Mouse (Mus musculus): ENCODE measurements around the gene Gprc5a. TPM values are rescaled to one million over a fixed set of nuclear protein-coding genes. Genes with fewer than 3 reads are reported as not detected.
A peak's percentile ranks its signal among the peaks of the same experiment; 100 is the strongest.

Gene Gprc5a
- polyA plus RNA-seq, 1 experiment, result 34.2 TPM

- H3ac ChIP-seq (ENCODE audit: control insufficient read depth, insufficient read length, low read depth), result no peak overlapping the region
- peaks cover 39% of the 10 kb centered on the region for H3K36me3 ChIP-seq (ENCODE audit: control insufficient read depth, insufficient read depth)
- H3K79me3 ChIP-seq (ENCODE audit: low read depth), result no peaks in the 10 kb centered on the region
- no peak for TF ChIP-seq MYOD1 (IDR thresholded peaks at IDR 0.05; ENCODE audit: control insufficient read depth, insufficient read length, low read depth)
- no peak for TF ChIP-seq CEBPB (IDR thresholded peaks at IDR 0.05; ENCODE audit: low read depth)
- TF ChIP-seq MYOG (IDR thresholded peaks at IDR 0.05; ENCODE audit: control insufficient read depth, extremely low read depth, insufficient read length), result no peak
- no peak for TF ChIP-seq MAX (IDR thresholded peaks at IDR 0.05)
- no peak for TF ChIP-seq FOSL1 (IDR thresholded peaks at IDR 0.05; ENCODE audit: insufficient read depth, low read length, poor library complexity, severe bottlenecking)
- TF ChIP-seq CTCF (IDR thresholded peaks at IDR 0.05; ENCODE audit: control insufficient read depth, insufficient read depth, insufficient read length), result no peak
- TF ChIP-seq USF1 (IDR thresholded peaks at IDR 0.05; ENCODE audit: low read depth), result no peak
- no peak overlapping the region for H3K4me3 ChIP-seq (ENCODE audit: insufficient read depth, poor library complexity, severe bottlenecking)
- no peaks in the 10 kb centered on the region for H3K79me2 ChIP-seq (ENCODE audit: control insufficient read depth, insufficient read depth)
- no peaks in the 10 kb centered on the region for H3K27me3 ChIP-seq (ENCODE audit: control insufficient read depth, insufficient read depth, insufficient read length)
Observed at GRCm38 (mm10) chr6:135024781-135025420, 40.5 kb upstream of the Gprc5a start.

- Histone ChIP-seq H3K79me2 (ENCODE audit: control insufficient read depth, insufficient read depth) (no peaks in the 10 kb centered on the region), H3K4me3 (ENCODE audit: insufficient read depth, poor library complexity, severe bottlenecking) (no peak overlapping the region), H3K36me3 (ENCODE audit: control insufficient read depth, insufficient read depth) (peaks cover 25% of the 10 kb centered on the region), H3ac (ENCODE audit: control insufficient read depth, insufficient read length, low read depth) (no peak overlapping the region), H3K79me3 (ENCODE audit: low read depth) (no peaks in the 10 kb centered on the region), H3K27me3 (ENCODE audit: control insufficient read depth, insufficient read depth, insufficient read length) (no peaks in the 10 kb centered on the region)
- TF ChIP-seq USF1 (IDR thresholded peaks at IDR 0.05; ENCODE audit: low read depth) (no peak), MYOG (IDR thresholded peaks at IDR 0.05; ENCODE audit: control insufficient read depth, extremely low read depth, insufficient read length) (no peak), FOSL1 (IDR thresholded peaks at IDR 0.05; ENCODE audit: insufficient read depth, low read length, poor library complexity, severe bottlenecking) (no peak), CTCF (IDR thresholded peaks at IDR 0.05; ENCODE audit: control insufficient read depth, insufficient read depth, insufficient read length) (peak; percentile 23), CEBPB (IDR thresholded peaks at IDR 0.05; ENCODE audit: low read depth) (no peak), MAX (IDR thresholded peaks at IDR 0.05) (no peak), MYOD1 (IDR thresholded peaks at IDR 0.05; ENCODE audit: control insufficient read depth, insufficient read length, low read depth) (no peak)
Observed at GRCm38 (mm10) chr6:135026232-135026631, 39.2 kb upstream of the Gprc5a start.

GRCm38 (mm10) chr6:135026755-135027154 is 38.7 kb upstream of the Gprc5a start:
- no peaks in the 10 kb centered on the region for H3K79me3 ChIP-seq (ENCODE audit: low read depth)
- no peaks in the 10 kb centered on the region for H3K79me2 ChIP-seq (ENCODE audit: control insufficient read depth, insufficient read depth)
- TF ChIP-seq MYOD1 (IDR thresholded peaks at IDR 0.05; ENCODE audit: control insufficient read depth, insufficient read length, low read depth), result no peak
- TF ChIP-seq MYOG (IDR thresholded peaks at IDR 0.05; ENCODE audit: control insufficient read depth, extremely low read depth, insufficient read length), result no peak
- TF ChIP-seq FOSL1 (IDR thresholded peaks at IDR 0.05; ENCODE audit: insufficient read depth, low read length, poor library complexity, severe bottlenecking), result no peak
- no peak for TF ChIP-seq CTCF (IDR thresholded peaks at IDR 0.05; ENCODE audit: control insufficient read depth, insufficient read depth, insufficient read length)
- TF ChIP-seq USF1 (IDR thresholded peaks at IDR 0.05; ENCODE audit: low read depth), result no peak
- TF ChIP-seq CEBPB (IDR thresholded peaks at IDR 0.05; ENCODE audit: low read depth), result no peak
- no peak for TF ChIP-seq MAX (IDR thresholded peaks at IDR 0.05)
- peaks cover 20% of the 10 kb centered on the region for H3K36me3 ChIP-seq (ENCODE audit: control insufficient read depth, insufficient read depth)
- no peak overlapping the region for H3ac ChIP-seq (ENCODE audit: control insufficient read depth, insufficient read length, low read depth)
- no peaks in the 10 kb centered on the region for H3K27me3 ChIP-seq (ENCODE audit: control insufficient read depth, insufficient read depth, insufficient read length)
- no peak overlapping the region for H3K4me3 ChIP-seq (ENCODE audit: insufficient read depth, poor library complexity, severe bottlenecking)

DNA sequence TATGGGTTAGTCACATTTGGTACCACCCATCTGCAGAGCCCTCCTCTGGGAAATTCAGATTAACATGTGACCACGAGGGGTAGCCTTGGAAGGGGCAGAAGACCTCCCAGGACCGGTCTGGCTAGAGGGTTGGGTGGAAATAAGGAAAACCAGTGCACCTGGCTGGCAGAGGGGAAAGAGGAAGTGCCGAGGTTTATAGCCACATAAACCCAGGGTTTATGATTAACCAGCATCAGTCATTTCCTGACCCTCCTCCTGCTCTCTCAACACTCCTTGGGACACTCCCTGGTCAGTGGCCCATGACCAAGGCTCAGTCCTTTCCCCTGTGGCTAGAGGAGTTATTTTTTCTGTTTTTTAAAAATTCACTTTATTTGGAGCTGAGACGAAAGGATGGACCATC is 36.2 kb upstream of the Gprc5a start:
- Histone ChIP-seq H3K79me3 (ENCODE audit: low read depth) (no peaks in the 10 kb centered on the region), H3K4me3 (ENCODE audit: insufficient read depth, poor library complexity, severe bottlenecking) (no peak overlapping the region), H3K36me3 (ENCODE audit: control insufficient read depth, insufficient read depth) (no peaks in the 10 kb centered on the region), H3K27me3 (ENCODE audit: control insufficient read depth, insufficient read depth, insufficient read length) (no peaks in the 10 kb centered on the region), H3K79me2 (ENCODE audit: control insufficient read depth, insufficient read depth) (no peaks in the 10 kb centered on the region), H3ac (ENCODE audit: control insufficient read depth, insufficient read length, low read depth) (no peak overlapping the region)
- TF ChIP-seq MYOD1 (IDR thresholded peaks at IDR 0.05; ENCODE audit: control insufficient read depth, insufficient read length, low read depth) (no peak), MAX (IDR thresholded peaks at IDR 0.05) (no peak), CTCF (IDR thresholded peaks at IDR 0.05; ENCODE audit: control insufficient read depth, insufficient read depth, insufficient read length) (no peak), FOSL1 (IDR thresholded peaks at IDR 0.05; ENCODE audit: insufficient read depth, low read length, poor library complexity, severe bottlenecking) (no peak), MYOG (IDR thresholded peaks at IDR 0.05; ENCODE audit: control insufficient read depth, extremely low read depth, insufficient read length) (no peak), USF1 (IDR thresholded peaks at IDR 0.05; ENCODE audit: low read depth) (no peak), CEBPB (IDR thresholded peaks at IDR 0.05; ENCODE audit: low read depth) (no peak)

DNA sequence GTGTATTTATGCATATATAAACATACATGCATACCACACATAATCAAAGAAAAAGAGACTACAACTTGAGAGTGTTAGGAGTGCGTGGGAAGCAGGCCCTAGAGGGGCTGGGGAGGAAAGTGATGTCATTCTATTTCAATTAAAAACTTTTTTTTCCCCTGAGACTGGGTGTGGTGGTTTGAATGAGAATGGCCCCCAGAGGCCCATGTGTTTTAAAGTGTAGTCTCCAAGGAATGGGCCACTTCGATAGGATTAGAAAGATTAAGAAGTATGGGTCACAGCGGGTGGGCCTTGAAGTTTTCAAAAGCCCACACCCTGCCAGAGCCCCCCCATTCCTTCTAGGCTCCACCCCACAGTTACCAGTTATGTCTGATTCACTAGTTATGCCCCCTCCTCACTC is 26.8 kb upstream of the Gprc5a start:
- Histone ChIP-seq H3K4me3 (ENCODE audit: insufficient read depth, poor library complexity, severe bottlenecking) (no peak overlapping the region), H3K79me2 (ENCODE audit: control insufficient read depth, insufficient read depth) (no peaks in the 10 kb centered on the region), H3ac (ENCODE audit: control insufficient read depth, insufficient read length, low read depth) (no peak overlapping the region), H3K79me3 (ENCODE audit: low read depth) (no peaks in the 10 kb centered on the region), H3K27me3 (ENCODE audit: control insufficient read depth, insufficient read depth, insufficient read length) (no peaks in the 10 kb centered on the region), H3K36me3 (ENCODE audit: control insufficient read depth, insufficient read depth) (no peaks in the 10 kb centered on the region)
- no peak for TF ChIP-seq MYOD1 (IDR thresholded peaks at IDR 0.05; ENCODE audit: control insufficient read depth, insufficient read length, low read depth)
- no peak for TF ChIP-seq USF1 (IDR thresholded peaks at IDR 0.05; ENCODE audit: low read depth)
- TF ChIP-seq MAX (IDR thresholded peaks at IDR 0.05), result no peak
- TF ChIP-seq MYOG (IDR thresholded peaks at IDR 0.05; ENCODE audit: control insufficient read depth, extremely low read depth, insufficient read length), result no peak
- no peak for TF ChIP-seq FOSL1 (IDR thresholded peaks at IDR 0.05; ENCODE audit: insufficient read depth, low read length, poor library complexity, severe bottlenecking)
- TF ChIP-seq CTCF (IDR thresholded peaks at IDR 0.05; ENCODE audit: control insufficient read depth, insufficient read depth, insufficient read length), result no peak
- TF ChIP-seq CEBPB (IDR thresholded peaks at IDR 0.05; ENCODE audit: low read depth), result no peak
